ENCODE assay signal across 19 mouse cellular contexts in the genomic region with DNA sequence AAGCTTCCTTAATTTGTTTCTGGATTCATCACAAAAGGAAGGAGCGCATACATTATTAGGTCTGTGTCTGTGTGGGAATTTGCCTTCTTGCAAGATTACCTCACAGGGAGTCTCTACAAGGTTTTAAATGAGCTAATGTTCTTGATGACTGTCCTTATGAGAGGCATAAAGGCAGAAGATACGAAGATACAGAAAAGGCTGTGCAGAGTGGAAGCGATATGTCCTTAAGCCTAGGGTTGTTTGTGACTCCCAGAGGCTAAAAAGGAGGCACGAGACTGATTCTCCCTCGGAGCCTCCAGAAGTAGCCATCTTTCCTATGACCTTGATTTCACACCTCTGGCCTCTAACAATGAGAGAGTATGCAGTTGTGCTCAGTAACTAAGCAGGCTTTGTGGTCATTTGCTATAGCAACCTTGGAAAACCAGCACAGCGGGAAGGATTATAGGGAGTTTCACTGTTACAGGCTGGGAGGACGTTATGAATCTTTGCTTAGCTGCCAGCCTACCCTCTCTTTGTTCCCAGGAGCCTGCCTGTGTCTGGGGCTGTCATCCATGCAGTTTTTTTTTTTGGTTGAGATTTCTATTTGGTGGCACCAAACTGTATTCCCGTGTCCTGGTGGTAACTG.
DNase-seq lines count a peak whose midpoint lies in the region; ATAC-seq lines count a peak whose summit lies in the region.
"Had no signal": no experiment of that assay in that cellular context is flagged by ENCODE, and none has a peak within 500 bp of the region (broad histone marks: within the 10 kb centered on the region; RNA-seq: fewer than 3 reads in every experiment).

No protein-coding gene starts in this region.

- no peaks in the 10 kb centered on the region for H3K27me3 ChIP-seq in kidney, embryonic 15.5 days
- H3K27me3 ChIP-seq in hindbrain, embryonic 12.5 days: no peaks in the 10 kb centered on the region
- no peaks in the 10 kb centered on the region for H3K27me3 ChIP-seq in midbrain, embryonic 15.5 days (replicated peaks)
- H3K27me3 ChIP-seq: embryonic facial prominence, embryonic 15.5 days had no signal

- no peaks in the 10 kb centered on the region for H3K36me3 ChIP-seq in kidney, embryonic 15.5 days
- no peaks in the 10 kb centered on the region for H3K36me3 ChIP-seq in hindbrain, embryonic 12.5 days
- no peaks in the 10 kb centered on the region for H3K36me3 ChIP-seq in midbrain, embryonic 15.5 days (replicated peaks)
- H3K36me3 ChIP-seq: embryonic facial prominence, embryonic 15.5 days; forebrain, embryonic 10.5 days had no signal

- DNase-seq in embryo, embryonic 10.5 days (ENCODE audit: low spot score): peak; percentile 44
- no peak for DNase-seq in embryo, embryonic 10 days (ENCODE audit: low spot score)
- no peak for DNase-seq in kidney, adult 8-10 months
- DNase-seq in left cerebral cortex, adult 18-20 months (ENCODE audit: low spot score in 2 of 2): no peak
- no peak for DNase-seq in adrenal gland, postnatal 36 days
- DNase-seq: adrenal gland, postnatal 14 days; cerebellum, adult 8-10 months; layer of hippocampus, postnatal 36 days; left cerebral cortex, postnatal 4 days; lung, adult 2 months; lung, postnatal 4 days; right cerebral cortex, postnatal 25 days had no signal

- no peaks in the 10 kb centered on the region for H3K9me3 ChIP-seq in kidney, embryonic 15.5 days (replicated peaks)
- H3K9me3 ChIP-seq in hindbrain, embryonic 12.5 days (replicated peaks): no peaks in the 10 kb centered on the region
- no peaks in the 10 kb centered on the region for H3K9me3 ChIP-seq in midbrain, embryonic 15.5 days
- H3K9me3 ChIP-seq: embryonic facial prominence, embryonic 15.5 days had no signal

- H3K4me1 ChIP-seq in kidney, embryonic 15.5 days: peaks cover 15% of the 10 kb centered on the region; the same call in 1 of the 2 replicates
- peaks cover 30% of the 10 kb centered on the region for H3K4me1 ChIP-seq in hindbrain, embryonic 12.5 days
- H3K4me1 ChIP-seq in midbrain, embryonic 15.5 days: peaks cover 18% of the 10 kb centered on the region; the same call in 1 of the 2 replicates

- H3K4me2 ChIP-seq in kidney, embryonic 15.5 days: no peak overlapping the region
- H3K4me2 ChIP-seq in hindbrain, embryonic 12.5 days (replicated peaks): no peak overlapping the region
- H3K4me2 ChIP-seq in midbrain, embryonic 15.5 days: no peak overlapping the region
- H3K4me2 ChIP-seq: embryonic facial prominence, embryonic 15.5 days; liver, embryonic 11.5 days had no signal

- no peak overlapping the region for H3K27ac ChIP-seq in kidney, embryonic 15.5 days
- peak overlapping the region; percentile 4; the same call in 1 of the 2 replicates for H3K27ac ChIP-seq in hindbrain, embryonic 12.5 days
- H3K27ac ChIP-seq in midbrain, embryonic 15.5 days: no peak overlapping the region
- H3K27ac ChIP-seq: embryonic facial prominence, embryonic 15.5 days; forebrain, embryonic 10.5 days had no signal

- no peak overlapping the region for H3K4me3 ChIP-seq in kidney, embryonic 15.5 days (replicated peaks)
- no peak overlapping the region for H3K4me3 ChIP-seq in hindbrain, embryonic 12.5 days
- H3K4me3 ChIP-seq in midbrain, embryonic 15.5 days: no peak overlapping the region
- H3K4me3 ChIP-seq: embryonic facial prominence, embryonic 15.5 days; forebrain, embryonic 10.5 days had no signal

- whole genome bisulfite sequencing in kidney, embryonic 15.5 days: 72% methylated on average over 8 of the region's 8 CpGs
- 54% methylated on average over 8 of the region's 8 CpGs for WGBS in hindbrain, embryonic 12.5 days
- 37% methylated on average over 8 of the region's 8 CpGs for WGBS in midbrain, embryonic 15.5 days

- ATAC-seq in kidney, embryonic 15.5 days (replicated peaks; ENCODE audit: low FRiP score): no peak
- ATAC-seq in hindbrain, embryonic 12.5 days (ENCODE audit: low FRiP score): no peak
- 0 out of 2 replicates have a peak, but pooled peaks have one; percentile 13 for ATAC-seq in midbrain, embryonic 15.5 days (replicated peaks)
- ATAC-seq: activated CD4-positive, CD25-positive, alpha-beta regulatory T cell, adult 4 months had no signal

- H3K9ac ChIP-seq in kidney, embryonic 15.5 days: 0 out of 2 replicates have a peak overlapping the region, but pooled peaks have one; percentile 2
- H3K9ac ChIP-seq in hindbrain, embryonic 12.5 days: no peak overlapping the region
- no peak overlapping the region for H3K9ac ChIP-seq in midbrain, embryonic 15.5 days
- H3K9ac ChIP-seq: embryonic facial prominence, embryonic 15.5 days had no signal
